Mouse (Mus musculus): ENCODE measurements around the gene Ahsg. TPM values are rescaled to one million over a fixed set of nuclear protein-coding genes. Genes with fewer than 3 reads are reported as not detected.

Ahsg gene
- polyA plus RNA-seq, 1 experiment from 2014 or later: 59.9 TPM

- H3K9ac ChIP-seq (ENCODE audit: low read depth, low read length): no peak overlapping the region
- H3K27ac ChIP-seq (ENCODE audit: low read length): no peak overlapping the region
- no peak overlapping the region for H3K4me2 ChIP-seq (ENCODE audit: low read depth, low read length)
- H3K27me3 ChIP-seq (replicated peaks; ENCODE audit: control insufficient read depth, insufficient read depth, low read length): no peaks in the 10 kb centered on the region
- H3K4me3 ChIP-seq (ENCODE audit: low read length): no peak overlapping the region
- H3K36me3 ChIP-seq (ENCODE audit: control insufficient read depth, insufficient read depth, low read length): no peaks in the 10 kb centered on the region
- H3K4me1 ChIP-seq (ENCODE audit: control insufficient read depth, insufficient read depth, low read length): no peaks in the 10 kb centered on the region
- no peaks in the 10 kb centered on the region for H3K9me3 ChIP-seq (ENCODE audit: control insufficient read depth, low read length)
- WGBS: 64% methylated on average over 3 of the region's 3 CpGs
- ATAC-seq: no peak
Measured at GRCm38 (mm10) chr16:22901326-22901725, 10.2 kb downstream of the Ahsg start.

DNA sequence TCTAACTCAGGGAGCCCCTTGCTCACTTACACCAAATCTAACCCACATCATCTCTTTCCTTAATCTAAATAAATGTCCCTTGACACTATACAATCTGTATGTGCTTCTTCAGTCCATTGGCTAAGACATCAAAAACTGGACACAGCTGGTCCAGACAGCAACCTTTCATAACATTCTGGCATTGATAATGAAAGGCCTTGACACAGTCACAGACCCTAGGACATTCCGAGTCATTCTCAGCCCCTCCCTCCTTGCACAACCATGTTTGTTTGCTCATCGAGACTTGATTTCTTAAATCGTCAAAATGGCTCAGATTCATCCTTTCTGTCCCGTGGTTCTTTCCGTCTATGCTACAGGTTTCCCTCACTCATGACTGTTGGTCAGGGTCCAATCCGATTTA, 18.2 kb downstream of the Ahsg start:
- WGBS: 87% methylated on average over 6 of the region's 6 CpGs
- H3K9me3 ChIP-seq (ENCODE audit: control insufficient read depth, low read length): no peaks in the 10 kb centered on the region
- no peak for ATAC-seq
- H3K36me3 ChIP-seq (ENCODE audit: control insufficient read depth, insufficient read depth, low read length): no peaks in the 10 kb centered on the region
- H3K4me2 ChIP-seq (ENCODE audit: low read depth, low read length): no peak overlapping the region
- H3K9ac ChIP-seq (ENCODE audit: low read depth, low read length): no peak overlapping the region
- no peak overlapping the region for H3K4me3 ChIP-seq (ENCODE audit: low read length)
- H3K27me3 ChIP-seq (replicated peaks; ENCODE audit: control insufficient read depth, insufficient read depth, low read length): no peaks in the 10 kb centered on the region
- H3K4me1 ChIP-seq (ENCODE audit: control insufficient read depth, insufficient read depth, low read length): no peaks in the 10 kb centered on the region
- no peak overlapping the region for H3K27ac ChIP-seq (ENCODE audit: low read length)

- 82% methylated on average over 3 of the region's 3 CpGs for WGBS
Measured at GRCm38 (mm10) chr16:22911986-22912385, 20.9 kb downstream of the Ahsg start.

DNA sequence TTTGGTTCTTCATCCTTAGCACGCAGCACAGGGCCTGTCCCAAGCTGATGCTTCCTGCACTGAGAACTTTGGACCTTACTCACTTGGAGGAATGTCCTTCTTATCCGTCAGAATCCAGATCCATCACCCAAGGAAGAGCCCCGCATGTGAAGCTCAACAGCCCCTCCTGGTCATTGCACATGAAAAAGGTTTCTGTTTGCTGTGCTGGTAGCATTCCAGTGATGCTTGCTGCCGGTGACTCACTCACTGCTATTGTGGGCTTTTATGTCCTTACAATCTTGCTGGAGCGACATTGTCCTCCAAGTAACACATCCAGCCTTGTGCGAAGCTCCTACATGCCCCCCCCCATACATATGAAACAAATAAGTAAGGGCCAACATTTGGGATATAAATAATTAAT, 21.8 kb downstream of the Ahsg start:
- H3K4me3 ChIP-seq (ENCODE audit: low read length): no peak overlapping the region
- 64% methylated on average over 6 of the region's 6 CpGs for WGBS
- H3K27me3 ChIP-seq (replicated peaks; ENCODE audit: control insufficient read depth, insufficient read depth, low read length): no peaks in the 10 kb centered on the region
- no peaks in the 10 kb centered on the region for H3K36me3 ChIP-seq (ENCODE audit: control insufficient read depth, insufficient read depth, low read length)
- no peak overlapping the region for H3K4me2 ChIP-seq (ENCODE audit: low read depth, low read length)
- ATAC-seq: no peak
- H3K4me1 ChIP-seq (ENCODE audit: control insufficient read depth, insufficient read depth, low read length): no peaks in the 10 kb centered on the region
- H3K9me3 ChIP-seq (ENCODE audit: control insufficient read depth, low read length): no peaks in the 10 kb centered on the region
- no peak overlapping the region for H3K9ac ChIP-seq (ENCODE audit: low read depth, low read length)
- H3K27ac ChIP-seq (ENCODE audit: low read length): no peak overlapping the region

More at GRCm38 (mm10) chr16:22911986-22912385, 20.9 kb downstream of the Ahsg start:
- Histone ChIP-seq H3K9ac (ENCODE audit: low read depth, low read length) (no peak overlapping the region), H3K27ac (ENCODE audit: low read length) (no peak overlapping the region), H3K36me3 (ENCODE audit: control insufficient read depth, insufficient read depth, low read length) (no peaks in the 10 kb centered on the region), H3K4me1 (ENCODE audit: control insufficient read depth, insufficient read depth, low read length) (no peaks in the 10 kb centered on the region), H3K9me3 (ENCODE audit: control insufficient read depth, low read length) (no peaks in the 10 kb centered on the region), H3K4me2 (ENCODE audit: low read depth, low read length) (no peak overlapping the region), H3K27me3 (replicated peaks; ENCODE audit: control insufficient read depth, insufficient read depth, low read length) (no peaks in the 10 kb centered on the region), H3K4me3 (ENCODE audit: low read length) (no peak overlapping the region)
- no peak for ATAC-seq

- Histone ChIP-seq H3K9ac (ENCODE audit: low read depth, low read length) (no peak overlapping the region), H3K4me2 (ENCODE audit: low read depth, low read length) (no peak overlapping the region), H3K9me3 (ENCODE audit: control insufficient read depth, low read length) (no peaks in the 10 kb centered on the region), H3K4me3 (ENCODE audit: low read length) (no peak overlapping the region), H3K4me1 (ENCODE audit: control insufficient read depth, insufficient read depth, low read length) (no peaks in the 10 kb centered on the region), H3K27ac (ENCODE audit: low read length) (no peak overlapping the region), H3K27me3 (replicated peaks; ENCODE audit: control insufficient read depth, insufficient read depth, low read length) (no peaks in the 10 kb centered on the region), H3K36me3 (ENCODE audit: control insufficient read depth, insufficient read depth, low read length) (no peaks in the 10 kb centered on the region)
- ATAC-seq: no peak
Measured at GRCm38 (mm10) chr16:22914276-22914675, 23.2 kb downstream of the Ahsg start.

GRCm38 (mm10) chr16:22918034-22918433, 27.0 kb downstream of the Ahsg start, which contains the start of gene Fetub:
Gene Fetub, plus strand, starts transcription at chr16:22918334.
- Histone ChIP-seq H3K4me3 (ENCODE audit: low read length) (no peak within 1 kb of the TSS), H3K9me3 (ENCODE audit: control insufficient read depth, low read length) (no peaks in the 10 kb centered on the region), H3K4me2 (ENCODE audit: low read depth, low read length) (no peak within 1 kb of the TSS), H3K36me3 (ENCODE audit: control insufficient read depth, insufficient read depth, low read length) (no peaks in the 10 kb centered on the region), H3K4me1 (ENCODE audit: control insufficient read depth, insufficient read depth, low read length) (no peaks in the 10 kb centered on the region), H3K27ac (ENCODE audit: low read length) (no peak within 1 kb of the TSS), H3K27me3 (replicated peaks; ENCODE audit: control insufficient read depth, insufficient read depth, low read length) (no peaks in the 10 kb centered on the region), H3K9ac (ENCODE audit: low read depth, low read length) (no peak within 1 kb of the TSS)
- ATAC-seq: no peak
- WGBS: 85% methylated on average over 5 of the region's 5 CpGs

- no peaks in the 10 kb centered on the region for H3K27me3 ChIP-seq (replicated peaks; ENCODE audit: control insufficient read depth, insufficient read depth, low read length)
- H3K9ac ChIP-seq (ENCODE audit: low read depth, low read length): no peak overlapping the region
- no peak overlapping the region for H3K27ac ChIP-seq (ENCODE audit: low read length)
- H3K4me2 ChIP-seq (ENCODE audit: low read depth, low read length): no peak overlapping the region
- no peaks in the 10 kb centered on the region for H3K36me3 ChIP-seq (ENCODE audit: control insufficient read depth, insufficient read depth, low read length)
- no peak overlapping the region for H3K4me3 ChIP-seq (ENCODE audit: low read length)
- 84% methylated on average over 15 of the region's 15 CpGs for WGBS
- ATAC-seq: no peak
- H3K4me1 ChIP-seq (ENCODE audit: control insufficient read depth, insufficient read depth, low read length): no peaks in the 10 kb centered on the region
- H3K9me3 ChIP-seq (ENCODE audit: control insufficient read depth, low read length): no peaks in the 10 kb centered on the region
Measured at GRCm38 (mm10) chr16:22918664-22919312, 27.7 kb downstream of the Ahsg start.

GRCm38 (mm10) chr16:22919971-22920854, 29.1 kb downstream of the Ahsg start:
- Histone ChIP-seq H3K9ac (ENCODE audit: low read depth, low read length) (no peak overlapping the region), H3K27ac (ENCODE audit: low read length) (no peak overlapping the region), H3K4me2 (ENCODE audit: low read depth, low read length) (no peak overlapping the region), H3K9me3 (ENCODE audit: control insufficient read depth, low read length) (no peaks in the 10 kb centered on the region), H3K36me3 (ENCODE audit: control insufficient read depth, insufficient read depth, low read length) (no peaks in the 10 kb centered on the region), H3K4me3 (ENCODE audit: low read length) (no peak overlapping the region), H3K4me1 (ENCODE audit: control insufficient read depth, insufficient read depth, low read length) (no peaks in the 10 kb centered on the region), H3K27me3 (replicated peaks; ENCODE audit: control insufficient read depth, insufficient read depth, low read length) (no peaks in the 10 kb centered on the region)
- ATAC-seq: no peak
- 51% methylated on average over 18 of the region's 18 CpGs for WGBS

DNA sequence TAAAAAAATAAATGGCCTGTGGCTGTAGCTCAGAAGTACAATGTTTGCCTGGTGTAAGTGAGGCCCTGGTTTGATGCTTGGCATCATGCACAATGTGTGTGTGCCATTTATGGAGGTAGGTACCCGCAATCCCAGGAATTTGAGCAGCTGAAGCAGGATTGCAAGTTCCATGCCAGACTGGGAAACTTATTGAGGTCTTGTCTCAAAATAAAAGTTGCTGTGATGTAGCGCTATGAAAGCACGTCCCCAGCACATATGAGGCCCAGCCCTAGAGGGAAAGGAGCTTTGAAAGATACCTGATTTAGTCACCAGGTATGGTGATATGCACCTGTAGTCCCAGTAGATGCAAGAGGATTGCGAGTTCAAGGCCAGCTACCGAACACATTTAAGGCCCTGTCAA, 30.7 kb downstream of the Ahsg start:
- H3K4me2 ChIP-seq (ENCODE audit: low read depth, low read length): no peak overlapping the region
- no peak overlapping the region for H3K27ac ChIP-seq (ENCODE audit: low read length)
- 90% methylated on average over 5 of the region's 5 CpGs for WGBS
- H3K9me3 ChIP-seq (ENCODE audit: control insufficient read depth, low read length): no peaks in the 10 kb centered on the region
- H3K9ac ChIP-seq (ENCODE audit: low read depth, low read length): no peak overlapping the region
- no peak overlapping the region for H3K4me3 ChIP-seq (ENCODE audit: low read length)
- H3K27me3 ChIP-seq (replicated peaks; ENCODE audit: control insufficient read depth, insufficient read depth, low read length): no peaks in the 10 kb centered on the region
- no peaks in the 10 kb centered on the region for H3K4me1 ChIP-seq (ENCODE audit: control insufficient read depth, insufficient read depth, low read length)
- H3K36me3 ChIP-seq (ENCODE audit: control insufficient read depth, insufficient read depth, low read length): no peaks in the 10 kb centered on the region
- ATAC-seq: no peak

Measured in intestine, embryonic 16.5 days (tissue).